Mouse (Mus musculus) left cerebral cortex, adult 11 months (tissue): Measurements from ENCODE around the gene Tbc1d5.

Experiments used
- DNase-seq: peaks from one replicate; pipeline ENCODE4 v3.0.0; 2022; ENCODE audit warnings: low spot score

The Tbc1d5 gene

DNA sequence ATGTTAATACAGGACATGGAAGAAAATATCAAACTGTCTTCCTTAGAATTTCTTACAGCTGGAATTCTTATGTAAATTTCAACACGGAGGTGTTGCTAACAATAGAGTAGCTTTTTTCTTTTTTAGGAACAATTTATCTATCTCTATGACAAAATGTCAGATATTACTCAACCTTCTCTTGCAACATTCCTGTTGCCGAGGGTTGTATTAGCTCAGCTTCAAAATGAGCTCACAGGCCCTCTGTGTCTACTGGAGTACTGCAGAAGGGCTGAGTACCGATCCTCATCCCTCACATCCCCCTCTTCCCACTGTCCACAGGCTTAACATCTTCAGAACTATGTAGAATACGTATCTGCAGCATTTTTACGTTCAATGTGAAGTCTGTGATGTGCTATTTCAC lies 302.7 kb downstream of the Tbc1d5 start:
- DNase-seq: no peak

DNA sequence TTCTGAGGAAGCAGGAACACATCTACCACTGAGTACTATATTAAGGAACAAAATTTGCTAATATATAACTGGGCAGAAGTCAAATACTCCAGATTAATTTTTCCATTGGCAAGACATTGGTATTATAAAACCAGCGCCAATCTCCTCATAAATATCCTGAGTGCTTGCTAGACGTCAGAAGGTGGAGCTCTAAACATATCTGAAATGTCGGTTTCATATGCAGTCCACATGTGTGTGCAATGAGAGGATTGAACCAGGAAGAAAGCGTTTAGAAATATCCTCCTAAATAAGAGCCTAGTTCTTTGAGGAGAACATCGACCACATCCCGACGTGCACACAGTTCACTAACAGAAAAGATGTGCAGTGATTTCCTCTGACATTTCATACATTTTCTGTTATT lies 305.1 kb downstream of the Tbc1d5 start:
- DNase-seq: no peak

DNA sequence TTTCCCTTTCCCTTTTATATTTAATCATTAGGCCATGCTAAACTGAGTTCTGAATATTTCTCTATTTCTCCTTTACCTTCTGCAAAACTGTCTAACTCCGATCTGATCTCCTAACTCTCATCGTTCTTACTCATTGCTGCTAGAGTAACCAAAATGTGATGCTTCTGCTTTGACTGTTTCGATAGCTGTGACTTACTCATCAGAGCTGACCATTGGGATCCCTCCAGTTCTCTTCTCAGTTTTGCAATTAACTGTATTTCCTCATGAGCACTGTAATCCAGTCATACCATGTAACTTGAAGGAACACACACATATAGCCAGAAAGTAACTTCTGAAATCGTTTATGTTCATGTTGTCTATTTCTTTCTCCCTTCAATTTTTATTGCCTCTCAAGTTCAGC lies 306.6 kb downstream of the Tbc1d5 start:
- DNase-seq: no peak

DNA sequence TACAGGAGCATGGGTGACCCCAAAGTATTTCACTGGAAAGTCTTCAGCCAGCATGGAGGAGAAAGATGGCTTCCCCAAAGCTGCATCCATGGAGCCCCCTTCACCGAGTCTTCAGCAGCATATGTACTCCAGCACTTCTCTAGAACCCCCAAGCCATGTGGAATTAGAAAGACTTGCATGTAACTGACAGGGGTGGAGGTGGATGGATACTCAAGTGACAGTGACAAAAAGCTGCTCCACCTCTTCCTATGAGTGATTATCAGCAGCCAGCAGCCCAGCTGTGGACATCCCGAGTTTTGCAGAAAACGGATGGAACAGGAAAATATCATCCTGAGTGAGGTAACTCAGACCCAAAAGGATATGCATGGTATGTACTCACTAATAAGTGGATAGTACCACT lies 311.9 kb downstream of the Tbc1d5 start:
- DNase-seq: no peak

DNA sequence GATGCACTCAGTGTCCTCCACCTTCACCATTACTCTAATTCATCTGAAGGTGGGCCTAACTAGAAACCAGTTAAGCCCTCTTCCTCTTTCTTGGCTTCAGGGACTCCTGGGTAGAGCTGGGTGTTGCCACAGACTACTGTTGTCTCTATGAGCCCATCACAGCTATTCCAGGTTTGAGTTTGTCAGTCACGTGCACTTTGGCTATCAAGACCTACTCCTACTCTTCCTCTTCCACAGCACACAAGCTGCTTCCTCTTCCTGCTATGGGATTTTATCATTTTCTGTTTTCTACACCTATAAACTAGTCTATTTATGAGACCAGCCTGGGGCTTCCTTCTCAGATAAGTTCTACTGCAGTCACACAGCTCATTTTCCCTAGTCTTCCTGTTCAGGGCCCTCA lies 314.4 kb downstream of the Tbc1d5 start:
- DNase-seq: no peak

DNA sequence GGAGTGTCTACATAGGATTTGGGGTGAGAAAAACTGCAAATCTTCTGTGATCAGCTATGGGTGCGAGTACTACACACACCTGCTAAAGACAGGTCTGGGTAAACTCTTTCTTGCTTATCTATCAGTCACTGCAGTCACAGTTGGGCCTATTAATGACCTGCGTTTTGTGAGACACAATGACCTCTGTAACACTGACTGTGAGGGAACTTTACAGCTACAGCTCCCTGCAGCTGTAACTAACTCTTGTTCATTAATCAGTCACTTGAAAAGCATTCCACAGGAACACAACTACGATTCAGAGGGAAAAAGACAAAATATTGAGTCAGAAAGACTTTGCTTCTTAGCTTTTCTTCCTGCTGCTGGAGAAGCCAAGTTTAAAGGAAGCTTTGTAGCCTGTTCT lies 325.9 kb downstream of the Tbc1d5 start:
- DNase-seq: no peak

DNA sequence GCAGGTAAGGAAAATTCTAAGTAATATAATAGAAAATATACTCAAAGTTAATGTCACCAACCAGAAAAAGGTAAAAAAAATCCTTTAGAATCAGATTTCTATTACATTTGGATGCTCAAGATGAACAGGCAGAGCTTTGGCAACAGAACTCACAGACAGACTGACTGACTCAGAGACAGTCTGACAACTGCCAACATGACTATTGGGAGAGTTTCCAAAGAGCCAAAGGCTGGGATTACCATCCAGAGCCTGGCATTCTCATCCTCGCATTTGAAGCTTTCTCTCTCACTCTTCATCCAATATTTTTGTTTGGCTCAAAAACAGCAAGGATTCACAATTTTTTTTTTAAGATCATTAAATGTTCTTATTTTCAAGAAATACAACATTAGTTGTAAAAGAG lies 327.8 kb downstream of the Tbc1d5 start:
- DNase-seq: no peak

DNA sequence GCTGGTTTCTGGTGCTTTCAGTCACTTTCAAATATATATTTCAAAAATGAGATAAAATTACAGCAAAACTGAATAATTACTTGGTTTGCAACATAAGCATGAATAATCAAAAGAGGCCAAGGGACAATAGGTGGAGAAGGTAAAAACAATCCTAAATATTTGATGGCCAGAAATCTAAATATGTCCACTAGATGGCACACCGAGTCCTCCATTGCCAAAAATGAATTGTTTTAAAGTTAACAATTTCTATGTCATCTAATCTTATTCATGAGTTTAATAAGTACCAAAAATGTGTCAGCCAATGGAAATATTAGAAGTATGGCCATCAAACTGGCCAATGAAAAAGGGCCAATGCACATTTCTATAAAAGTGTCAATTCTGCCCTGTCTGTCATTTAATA lies 365.1 kb downstream of the Tbc1d5 start:
- no peak for DNase-seq

DNA sequence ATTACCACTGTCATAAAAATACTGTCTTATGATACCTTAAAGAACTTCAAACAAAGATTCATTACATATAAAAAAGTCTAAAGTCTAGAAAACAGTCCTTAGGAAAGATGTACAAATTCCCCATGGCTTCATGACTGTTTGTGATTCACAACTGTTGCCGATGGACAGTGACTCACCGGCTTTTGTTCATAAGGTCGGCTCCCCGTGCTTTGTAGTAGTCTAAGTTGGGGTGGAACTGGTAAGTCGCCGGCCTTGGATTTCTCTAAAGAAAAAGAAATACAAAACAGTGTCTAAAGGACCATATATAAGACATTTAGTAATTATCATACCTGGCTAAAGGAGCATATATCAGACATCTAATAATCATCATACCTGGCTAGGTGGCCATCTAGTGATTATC lies 365.6 kb downstream of the Tbc1d5 start:
- no peak for DNase-seq

DNA sequence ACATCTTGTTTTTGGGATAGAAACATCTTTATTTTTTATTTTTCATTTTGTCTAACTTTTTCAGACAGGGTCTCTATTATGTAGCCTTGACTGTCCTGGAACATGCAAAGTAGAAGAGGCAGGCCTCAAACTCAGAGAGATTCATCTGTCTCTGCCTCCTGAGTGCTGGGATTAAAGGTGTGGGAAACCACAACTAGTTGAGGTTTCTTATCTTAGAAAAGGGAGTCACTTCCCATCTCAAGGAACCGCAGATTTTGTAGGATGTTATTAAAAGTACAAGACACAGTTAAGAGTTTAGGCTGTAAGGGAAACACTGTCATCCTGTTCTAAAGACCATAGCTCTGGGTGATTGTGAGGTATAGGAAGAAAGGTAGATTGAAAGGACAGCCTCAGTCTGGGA lies 373.5 kb downstream of the Tbc1d5 start:
- no peak for DNase-seq

DNA sequence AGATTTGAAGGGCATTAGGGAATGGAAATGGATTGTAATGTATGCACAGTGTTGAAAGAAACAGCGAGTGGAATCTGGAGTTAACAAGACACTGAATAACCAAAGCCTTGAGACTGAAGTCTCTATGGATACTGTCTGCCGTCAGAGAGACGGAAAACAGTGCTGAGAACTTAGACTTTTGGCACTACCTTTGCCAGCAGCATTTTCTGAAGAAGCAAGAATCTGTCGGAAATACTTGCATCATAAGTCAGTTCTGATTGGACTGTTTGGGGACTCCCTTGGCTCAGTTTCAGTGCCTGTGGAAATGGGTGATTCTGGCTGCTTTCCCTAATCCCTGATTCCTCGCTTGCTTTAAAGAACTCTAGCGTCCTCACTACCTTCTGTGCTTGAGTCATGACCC lies 375.9 kb downstream of the Tbc1d5 start:
- DNase-seq: no peak

DNA sequence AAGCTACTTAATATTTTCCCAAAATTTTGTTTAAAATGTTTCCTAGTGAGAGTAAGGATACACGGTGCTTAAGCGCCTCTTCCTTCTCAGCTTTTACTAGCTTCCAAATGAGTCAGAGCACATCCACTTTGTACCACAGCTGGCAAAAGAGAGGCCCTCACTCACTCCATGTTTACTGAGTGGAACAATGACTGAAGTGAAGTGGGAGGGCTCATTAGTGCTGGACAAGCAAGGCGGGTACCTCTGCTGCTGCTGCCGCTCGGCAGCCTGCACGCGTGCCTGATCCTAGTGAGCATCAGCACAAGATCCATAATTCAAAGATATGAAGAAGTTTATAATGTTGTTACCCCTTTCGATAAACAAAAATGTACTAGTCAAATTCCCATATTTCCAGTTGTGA lies 376.8 kb downstream of the Tbc1d5 start:
- no peak for DNase-seq

DNA sequence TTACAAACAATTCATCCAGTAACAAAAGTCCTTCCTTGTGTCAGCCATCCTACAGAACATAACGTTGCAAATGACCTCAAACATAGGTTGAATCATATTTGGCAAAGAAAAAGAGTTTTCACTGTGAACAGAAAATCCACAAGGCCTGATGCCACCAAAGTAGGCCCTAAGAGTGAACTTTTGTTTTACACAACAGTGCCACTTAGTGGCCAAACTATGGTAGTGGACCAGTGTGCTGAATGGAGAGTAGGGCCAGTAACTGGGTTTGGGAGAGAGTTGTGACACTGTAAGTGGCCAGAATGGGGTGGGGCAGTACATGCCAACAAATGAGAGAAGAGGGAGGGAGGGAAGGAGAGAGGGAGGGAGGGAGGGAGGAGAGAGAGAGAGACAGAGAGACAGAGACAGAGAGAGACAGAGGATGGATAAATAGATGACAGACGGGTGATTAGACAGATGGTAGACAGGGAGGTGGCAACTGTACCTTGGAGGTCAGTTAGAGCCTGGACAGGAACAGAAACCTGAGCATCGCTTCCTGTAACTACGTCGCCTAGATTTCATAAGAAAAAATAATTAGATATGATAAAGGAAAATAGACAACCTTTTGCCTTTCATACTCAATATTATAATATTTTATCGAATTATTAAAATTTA lies 383.6 kb downstream of the Tbc1d5 start:
- DNase-seq: peak; percentile 45

DNA sequence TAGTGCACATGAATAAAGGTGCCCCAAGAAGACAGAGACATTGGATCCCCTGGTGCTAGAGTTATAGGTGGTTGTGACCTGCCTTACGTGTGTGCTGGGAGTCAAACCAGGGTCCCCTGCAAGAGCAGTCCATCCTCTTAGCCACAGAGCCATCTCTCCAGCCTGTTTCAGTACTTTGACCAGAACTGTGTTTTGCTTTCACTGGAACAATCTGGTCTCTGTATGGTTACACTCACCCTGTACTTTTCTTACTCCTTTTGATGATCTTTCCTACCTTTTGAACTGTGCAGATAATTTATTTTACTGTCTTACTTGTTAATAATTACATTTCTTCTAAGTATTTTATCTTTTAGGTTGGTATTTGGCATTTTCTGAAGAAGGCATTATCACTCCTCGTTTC lies 387.5 kb downstream of the Tbc1d5 start:
- no peak for DNase-seq

DNA sequence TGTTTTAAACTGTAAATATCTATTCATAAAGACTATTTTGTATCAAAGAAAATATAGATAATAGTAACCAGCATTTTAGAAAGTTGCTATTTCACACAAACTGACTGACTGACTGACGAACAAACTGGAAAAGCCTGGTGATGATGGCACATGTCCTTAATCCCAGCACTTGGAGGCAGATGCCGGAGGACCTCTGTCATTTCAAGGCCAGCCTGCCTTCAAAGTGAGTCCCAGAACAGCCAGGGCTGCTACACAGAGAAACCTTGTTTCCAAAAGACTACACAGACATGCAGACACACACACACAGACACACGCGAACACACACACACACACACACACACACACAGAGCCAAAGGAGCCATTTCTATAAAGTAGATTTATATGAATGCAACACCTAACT lies 390.3 kb downstream of the Tbc1d5 start:
- DNase-seq: no peak

DNA sequence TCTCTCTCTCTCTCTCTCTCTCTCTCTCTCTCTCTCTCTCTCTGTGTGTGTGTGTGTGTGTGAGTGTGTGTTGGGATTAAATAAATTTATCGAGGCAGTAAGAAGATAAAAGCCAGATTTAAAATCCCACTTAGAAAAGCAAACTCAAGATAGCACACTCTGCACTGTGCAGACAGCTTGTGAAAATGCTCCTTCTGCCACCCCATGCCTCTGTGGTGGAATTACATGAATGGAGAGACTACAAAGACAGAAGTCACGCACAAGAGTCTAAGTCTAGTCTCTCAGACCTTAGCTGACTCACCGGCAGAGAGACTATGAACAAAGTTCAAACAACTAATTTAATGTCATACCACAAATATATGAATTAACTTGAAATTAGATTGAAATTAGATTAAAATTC lies 403.9 kb downstream of the Tbc1d5 start:
- DNase-seq: no peak

DNA sequence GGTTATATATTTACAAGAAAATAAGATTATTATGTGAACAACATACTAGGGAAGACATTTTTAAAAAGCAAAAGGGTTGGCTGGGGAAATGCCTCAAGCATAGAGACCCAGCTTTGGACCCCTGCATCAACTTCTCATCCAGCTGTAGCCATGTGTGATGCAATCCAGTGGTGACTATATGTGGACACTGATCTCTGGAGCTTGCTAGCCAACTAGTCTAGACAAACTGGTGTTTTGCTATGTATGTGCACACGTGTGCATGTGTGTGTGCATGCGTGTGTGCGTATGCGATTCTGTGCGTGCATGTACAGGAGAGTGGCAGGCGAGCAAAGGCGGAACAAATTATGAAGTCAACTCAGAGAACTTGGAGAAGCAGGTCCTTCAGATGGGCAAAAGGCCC lies 414.8 kb downstream of the Tbc1d5 start:
- no peak for DNase-seq

DNA sequence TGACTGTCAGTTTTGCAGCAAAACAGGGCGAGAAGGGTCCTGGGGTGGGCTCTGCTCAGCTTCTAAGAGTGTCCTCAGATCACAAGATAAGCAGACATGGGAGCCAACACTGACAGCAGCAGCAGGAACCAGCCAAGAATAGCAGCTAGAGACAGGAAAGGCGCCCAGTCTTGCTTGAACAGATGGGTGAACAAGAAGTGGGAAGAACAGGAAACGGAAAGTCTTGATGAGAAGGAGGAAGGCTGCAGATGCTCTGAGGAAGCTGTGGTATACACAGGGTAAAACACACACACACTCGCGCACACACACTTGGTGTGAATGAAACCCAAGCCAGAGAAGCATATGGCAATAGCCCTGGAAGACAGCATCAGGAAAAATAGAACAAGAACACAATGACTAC lies 415.7 kb downstream of the Tbc1d5 start:
- peak; percentile 84 for DNase-seq

DNA sequence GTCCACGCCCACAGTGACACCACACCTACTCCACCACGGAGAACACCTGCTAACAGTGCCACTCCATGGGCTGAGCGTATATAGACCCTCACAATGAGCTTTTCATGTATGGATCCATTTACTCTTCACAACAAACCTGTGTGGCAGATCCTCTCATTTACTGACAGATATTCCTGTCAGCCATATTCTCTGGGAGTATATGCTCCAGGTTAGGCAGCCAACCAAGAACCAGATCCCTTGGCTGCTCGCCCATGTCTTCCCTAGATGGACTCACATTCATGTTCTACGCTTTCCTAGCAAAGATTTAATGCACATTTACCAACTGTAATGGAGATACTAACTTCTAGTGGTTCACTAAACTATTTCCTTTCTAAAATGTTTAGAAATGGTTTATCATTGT lies 416.9 kb downstream of the Tbc1d5 start:
- DNase-seq: no peak

DNA sequence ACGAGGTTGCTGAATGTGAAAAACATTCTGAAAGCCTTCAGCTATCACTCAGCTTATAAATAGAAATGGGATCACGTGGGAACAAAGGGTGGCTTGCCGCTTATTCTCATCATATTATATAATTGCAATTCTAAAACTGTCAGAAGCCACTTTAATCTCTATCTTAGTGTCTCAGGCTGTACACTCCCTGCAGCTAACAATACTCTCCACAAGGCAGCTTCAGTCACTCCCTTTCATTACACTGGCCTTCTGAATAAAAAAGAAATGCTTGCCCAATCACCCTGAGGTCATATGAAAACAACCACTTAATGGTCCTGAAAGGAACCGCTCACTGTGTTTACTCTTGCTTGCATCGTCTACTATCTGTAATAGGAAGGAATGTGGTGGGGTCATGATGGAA lies 418.1 kb downstream of the Tbc1d5 start:
- DNase-seq: no peak

DNA sequence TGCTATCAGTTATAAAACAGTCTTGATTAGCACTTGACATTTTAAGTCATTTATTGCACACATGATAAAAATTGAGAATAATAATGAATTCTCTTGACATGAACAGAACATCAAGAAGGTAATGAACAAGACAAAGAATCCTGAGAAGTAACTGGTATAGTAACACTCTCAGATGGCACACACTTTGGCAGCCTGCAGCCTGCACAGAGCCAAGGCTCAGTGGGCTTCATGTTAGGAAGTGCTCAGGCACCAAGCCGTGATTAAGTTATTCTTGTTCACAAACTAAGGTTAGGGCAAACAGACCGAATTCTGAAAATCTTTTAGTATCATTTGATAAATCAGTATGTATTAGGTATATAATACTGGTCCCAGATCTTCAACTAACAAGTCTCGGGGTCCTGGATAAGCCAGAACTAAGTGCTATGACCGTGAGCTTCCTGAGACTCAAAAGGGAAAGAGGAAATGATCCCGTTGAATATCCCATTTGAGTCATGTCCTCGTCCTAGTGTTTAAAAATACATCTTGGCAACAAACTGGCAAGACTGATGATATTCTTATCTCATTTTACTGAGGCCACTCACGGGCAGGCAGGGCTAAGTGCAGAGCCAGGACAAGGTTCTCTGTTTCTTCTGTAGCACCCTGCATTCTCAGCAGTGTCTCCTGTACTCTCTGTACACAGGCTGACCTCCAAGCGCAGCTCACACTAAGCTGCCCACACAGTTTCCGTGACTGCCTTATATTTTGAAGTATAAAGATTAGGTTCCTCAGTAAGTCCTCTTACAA lies 425.6 kb downstream of the Tbc1d5 start:
- DNase-seq: no peak

DNA sequence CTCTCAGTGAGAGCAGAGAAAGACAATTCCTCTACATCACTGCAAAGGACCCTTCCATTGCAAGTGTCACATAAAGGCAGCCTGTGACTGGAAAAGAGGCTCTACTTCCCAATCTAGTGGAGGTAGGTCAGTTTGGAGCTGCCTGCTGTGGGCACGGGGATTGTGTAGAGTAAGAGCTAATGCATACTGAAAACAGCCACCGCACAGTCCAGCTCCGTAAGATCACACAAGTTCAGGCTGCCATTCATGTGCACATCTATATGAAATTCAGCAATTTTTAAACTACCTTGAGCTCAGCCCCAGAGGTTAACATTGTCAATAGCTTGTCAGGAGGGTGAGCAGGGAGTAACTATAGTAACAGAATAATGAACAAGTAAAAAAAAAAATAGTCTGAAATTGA lies 426.4 kb downstream of the Tbc1d5 start:
- DNase-seq: no peak

DNA sequence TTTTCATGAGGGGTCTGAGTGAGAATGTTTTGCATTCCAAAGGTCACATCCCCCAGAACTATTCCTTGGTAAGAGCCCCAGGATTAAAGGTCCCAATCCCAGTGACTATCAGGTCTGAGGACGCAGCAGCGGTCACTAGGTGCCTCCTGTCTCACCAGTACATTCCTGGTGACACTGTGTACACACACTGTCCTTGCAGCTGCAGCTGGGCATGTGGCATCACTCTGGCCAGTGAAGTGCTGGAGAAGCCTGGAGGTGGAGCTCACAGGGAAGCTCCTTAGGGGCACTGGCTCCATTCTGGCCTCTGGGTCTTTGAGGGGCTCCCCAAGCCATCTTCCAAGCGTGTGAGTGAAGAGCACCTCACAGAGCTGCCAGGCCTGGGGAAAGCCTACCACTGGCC lies 427.2 kb downstream of the Tbc1d5 start:
- DNase-seq: no peak

DNA sequence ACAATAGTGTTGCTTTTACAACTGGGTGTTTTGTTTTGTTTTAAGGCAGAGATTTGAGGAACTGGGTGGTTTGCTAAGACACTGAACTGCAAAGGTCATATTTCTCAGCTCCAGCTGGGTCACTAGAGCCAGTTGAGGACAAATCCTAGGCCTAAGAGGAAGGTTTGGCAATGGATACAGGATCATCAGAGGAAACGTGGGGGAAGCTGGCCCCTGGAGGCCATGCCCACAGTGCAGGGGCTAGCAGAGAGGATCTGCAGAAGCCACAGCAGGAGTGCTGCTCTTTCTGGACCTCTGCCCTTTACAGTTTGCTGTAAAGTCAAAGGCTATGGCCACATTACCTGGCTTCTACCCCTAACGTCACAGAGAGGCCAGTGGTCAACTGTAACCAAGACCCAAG lies 428.3 kb downstream of the Tbc1d5 start:
- no peak for DNase-seq
